Mouse (Mus musculus): ENCODE measurements at regions not wholly inside any gene's neighbourhood (a gene's known extent, or its start where the extent isn't known, plus 50 kb on each side); places are given as distances from the start of the nearest gene placed in this dataset.

- TF ChIP-seq CHD2 (IDR thresholded peaks at IDR 0.05; ENCODE audit: low read depth, low read length) (no peak), HCFC1 (IDR thresholded peaks at IDR 0.05; ENCODE audit: borderline replicate concordance, insufficient read depth, low read length) (no peak)
Observed at GRCm38 (mm10) chr16:20818711-20819189, 84.4 kb upstream of the Thpo start.
